Mouse (Mus musculus): ENCODE data around the gene Sag. TPM values are rescaled to one million over a fixed set of nuclear protein-coding genes. Genes with fewer than 3 reads are reported as not detected.

The Sag gene
- polyA plus RNA-seq, 1 experiment from 2014 or later, result 0.82 TPM

DNA sequence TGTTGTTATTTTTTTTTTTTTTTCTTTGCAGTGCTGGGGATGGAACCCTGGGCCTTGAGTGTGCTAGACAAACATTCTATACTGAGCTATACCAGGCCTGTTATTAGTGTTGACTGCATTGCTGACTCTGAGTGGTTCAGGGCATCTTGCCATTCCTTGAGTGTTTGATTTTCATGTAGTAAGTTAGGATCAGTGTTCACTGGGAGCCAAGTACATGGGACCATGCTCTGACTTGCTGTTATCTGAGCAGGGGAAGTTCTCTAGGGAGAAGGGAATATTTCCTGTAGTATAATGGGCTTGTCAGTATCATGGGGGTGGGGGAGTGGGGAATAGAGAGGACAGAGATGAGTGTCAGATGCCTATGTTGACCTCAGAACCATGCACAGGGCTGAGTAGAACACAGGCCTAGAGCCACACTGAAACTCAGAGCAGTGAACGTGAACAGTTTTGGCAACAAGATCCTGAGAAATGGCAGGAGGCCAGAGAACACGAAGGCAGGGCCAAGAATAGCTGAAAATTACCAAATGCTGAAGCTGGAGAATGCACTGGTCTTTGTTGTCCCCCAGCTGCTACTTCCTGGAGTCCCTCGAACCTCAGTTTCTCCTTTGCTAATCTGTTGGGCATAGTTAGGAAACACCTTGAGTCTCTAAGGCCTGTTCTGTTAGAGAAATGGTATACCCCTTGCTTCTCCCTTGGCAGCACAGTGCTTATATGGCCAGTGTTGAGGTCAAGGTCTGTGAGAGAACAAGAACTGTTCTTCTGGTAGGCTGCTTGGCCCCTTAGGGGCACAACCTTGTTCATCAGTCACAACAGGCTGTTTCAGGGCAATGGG is 76.2 kb downstream of the Sag start:
- Histone ChIP-seq H3K9ac (no peak overlapping the region), H3K36me3 (peaks cover 27% of the 10 kb centered on the region), H3K27me3 (replicated peaks) (no peaks in the 10 kb centered on the region), H3K4me1 (peaks cover 73% of the 10 kb centered on the region), H3K4me3 (no peak overlapping the region), H3K27ac (replicated peaks) (peak overlapping the region; percentile 96), H3K4me2 (peak overlapping the region; percentile 22), H3K9me3 (no peaks in the 10 kb centered on the region)
- ATAC-seq (ENCODE audit: extremely low read depth, insufficient number of reproducible peaks, low FRiP score, low TSS enrichment), result peak; percentile 63
- 11% methylated on average over 3 of the region's 3 CpGs for whole genome bisulfite sequencing

GRCm38 (mm10) chr1:87880326-87880627 is 76.8 kb downstream of the Sag start:
- no peaks in the 10 kb centered on the region for H3K9me3 ChIP-seq
- peak overlapping the region; percentile 22 for H3K4me2 ChIP-seq
- no peak overlapping the region for H3K9ac ChIP-seq
- no peak for ATAC-seq (ENCODE audit: extremely low read depth, insufficient number of reproducible peaks, low FRiP score, low TSS enrichment)
- WGBS, result 81% methylated on average over 6 of the region's 6 CpGs
- H3K27ac ChIP-seq (replicated peaks), result peak overlapping the region; percentile 96
- H3K27me3 ChIP-seq (replicated peaks), result no peaks in the 10 kb centered on the region
- peaks cover 31% of the 10 kb centered on the region for H3K36me3 ChIP-seq
- H3K4me1 ChIP-seq, result peaks cover 67% of the 10 kb centered on the region
- no peak overlapping the region for H3K4me3 ChIP-seq

GRCm38 (mm10) chr1:87880856-87881255 is 77.4 kb downstream of the Sag start:
- 0 out of 2 replicates have a peak, but pooled peaks have one; percentile 41 for ATAC-seq (ENCODE audit: extremely low read depth, insufficient number of reproducible peaks, low FRiP score, low TSS enrichment)
- Histone ChIP-seq H3K9ac (no peak overlapping the region), H3K9me3 (no peaks in the 10 kb centered on the region), H3K27ac (replicated peaks) (peak overlapping the region; percentile 96), H3K27me3 (replicated peaks) (no peaks in the 10 kb centered on the region), H3K4me3 (no peak overlapping the region), H3K36me3 (peaks cover 35% of the 10 kb centered on the region), H3K4me1 (peaks cover 64% of the 10 kb centered on the region), H3K4me2 (peak overlapping the region; percentile 20)
- 11% methylated on average over 2 of the region's 2 CpGs for WGBS

GRCm38 (mm10) chr1:87881726-87882125 is 78.2 kb downstream of the Sag start:
- Histone ChIP-seq H3K27me3 (replicated peaks) (no peaks in the 10 kb centered on the region), H3K36me3 (peaks cover 41% of the 10 kb centered on the region), H3K9ac (no peak overlapping the region), H3K4me1 (peaks cover 56% of the 10 kb centered on the region), H3K4me2 (peak overlapping the region; percentile 20; the same call in 1 of the 2 replicates), H3K27ac (replicated peaks) (peak overlapping the region; percentile 96), H3K9me3 (0 out of 2 replicates have a peak, but pooled peaks cover 3% of the 10 kb centered on the region), H3K4me3 (no peak overlapping the region)
- WGBS, result 46% methylated on average over 4 of the region's 4 CpGs
- ATAC-seq (ENCODE audit: extremely low read depth, insufficient number of reproducible peaks, low FRiP score, low TSS enrichment), result no peak

DNA sequence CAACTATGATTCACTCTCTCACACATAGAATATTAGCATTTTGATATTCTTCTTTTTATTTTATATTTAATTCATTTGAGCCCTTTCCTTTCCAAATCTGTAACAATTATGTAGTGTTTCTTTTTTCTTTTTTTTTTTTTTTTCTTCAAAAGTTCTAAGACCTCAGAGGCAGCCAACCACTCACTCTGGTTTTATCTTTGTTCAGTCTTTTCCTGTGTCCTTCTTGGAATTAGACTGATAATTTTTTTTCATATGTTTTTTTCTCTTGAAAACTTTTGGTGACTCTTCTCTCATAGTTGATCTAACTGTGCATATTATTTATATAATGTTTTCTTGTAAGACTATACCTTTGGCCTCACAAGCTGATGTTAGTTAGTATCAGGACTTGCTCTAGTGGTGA is 79.1 kb downstream of the Sag start:
- no peaks in the 10 kb centered on the region for H3K27me3 ChIP-seq (replicated peaks)
- no peak overlapping the region for H3K4me3 ChIP-seq
- 0 out of 2 replicates have a peak, but pooled peaks cover 3% of the 10 kb centered on the region for H3K9me3 ChIP-seq
- no peak for ATAC-seq (ENCODE audit: extremely low read depth, insufficient number of reproducible peaks, low FRiP score, low TSS enrichment)
- peaks cover 48% of the 10 kb centered on the region for H3K4me1 ChIP-seq
- H3K4me2 ChIP-seq, result no peak overlapping the region
- H3K9ac ChIP-seq, result no peak overlapping the region
- H3K36me3 ChIP-seq, result peaks cover 41% of the 10 kb centered on the region
- no peak overlapping the region for H3K27ac ChIP-seq (replicated peaks)

DNA sequence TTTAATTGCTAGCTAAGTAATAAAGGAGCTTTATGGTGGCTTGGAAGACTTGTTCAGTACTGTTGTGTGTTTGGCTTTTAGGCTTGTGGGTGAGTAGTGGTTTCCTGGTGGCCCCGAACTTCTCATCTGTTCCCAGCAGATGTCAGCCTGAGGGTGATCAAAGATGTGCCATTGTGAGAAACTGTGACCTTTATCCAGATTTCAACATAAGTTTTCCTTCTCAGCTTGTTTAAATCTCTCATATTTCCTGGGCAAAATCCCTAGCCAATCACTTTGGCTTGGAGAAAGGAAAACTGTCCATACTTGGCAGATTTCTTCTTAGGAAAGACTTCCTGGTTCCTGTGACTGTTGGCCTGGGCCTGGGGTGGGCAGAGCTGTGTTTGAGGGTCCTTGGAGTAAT is 87.5 kb downstream of the Sag start:
- ATAC-seq (ENCODE audit: extremely low read depth, insufficient number of reproducible peaks, low FRiP score, low TSS enrichment), result no peak
- H3K4me3 ChIP-seq, result no peak overlapping the region
- no peak overlapping the region for H3K4me2 ChIP-seq
- peaks cover 6% of the 10 kb centered on the region for H3K36me3 ChIP-seq
- H3K27me3 ChIP-seq (replicated peaks), result no peaks in the 10 kb centered on the region
- peaks cover 23% of the 10 kb centered on the region for H3K4me1 ChIP-seq
- H3K9me3 ChIP-seq, result 0 out of 2 replicates have a peak, but pooled peaks cover 3% of the 10 kb centered on the region
- 70% methylated on average over 1 of the region's 1 CpGs for WGBS
- no peak overlapping the region for H3K9ac ChIP-seq
- H3K27ac ChIP-seq (replicated peaks), result 0 out of 2 replicates have a peak overlapping the region, but pooled peaks have one; percentile 20

DNA sequence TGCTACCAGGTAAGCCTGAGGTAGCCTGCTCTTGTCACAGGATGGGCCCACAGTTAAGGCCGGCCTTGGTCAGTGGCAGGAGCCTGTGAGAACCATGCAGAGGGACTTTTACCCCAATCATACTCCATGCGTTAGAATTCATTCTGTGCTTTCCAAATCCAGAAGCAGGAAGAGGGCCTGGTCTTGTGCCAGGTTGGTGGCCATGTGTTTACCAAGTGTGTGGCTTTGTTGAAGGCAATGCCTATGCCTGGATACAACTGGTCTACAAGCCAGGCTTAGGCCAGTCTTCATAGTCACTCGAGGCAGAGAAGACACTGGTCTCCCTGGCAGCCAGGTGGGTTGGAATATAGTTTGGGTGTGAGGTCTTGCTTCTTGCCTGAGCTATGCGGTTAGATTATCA is 88.2 kb downstream of the Sag start:
- H3K36me3 ChIP-seq, result no peaks in the 10 kb centered on the region
- peaks cover 23% of the 10 kb centered on the region for H3K4me1 ChIP-seq
- no peaks in the 10 kb centered on the region for H3K27me3 ChIP-seq (replicated peaks)
- no peaks in the 10 kb centered on the region for H3K9me3 ChIP-seq
- H3K9ac ChIP-seq, result no peak overlapping the region
- no peak for ATAC-seq (ENCODE audit: extremely low read depth, insufficient number of reproducible peaks, low FRiP score, low TSS enrichment)
- no peak overlapping the region for H3K4me2 ChIP-seq
- 80% methylated on average over 4 of the region's 4 CpGs for WGBS
- no peak overlapping the region for H3K4me3 ChIP-seq
- 0 out of 2 replicates have a peak overlapping the region, but pooled peaks have one; percentile 20 for H3K27ac ChIP-seq (replicated peaks)

GRCm38 (mm10) chr1:87892499-87892898 is 89.0 kb downstream of the Sag start:
- Histone ChIP-seq H3K4me3 (no peak overlapping the region), H3K27me3 (replicated peaks) (no peaks in the 10 kb centered on the region), H3K9ac (no peak overlapping the region), H3K36me3 (no peaks in the 10 kb centered on the region), H3K9me3 (no peaks in the 10 kb centered on the region), H3K27ac (replicated peaks) (no peak overlapping the region), H3K4me2 (no peak overlapping the region), H3K4me1 (peaks cover 23% of the 10 kb centered on the region)
- 80% methylated on average over 2 of the region's 2 CpGs for WGBS
- no peak for ATAC-seq (ENCODE audit: extremely low read depth, insufficient number of reproducible peaks, low FRiP score, low TSS enrichment)

DNA sequence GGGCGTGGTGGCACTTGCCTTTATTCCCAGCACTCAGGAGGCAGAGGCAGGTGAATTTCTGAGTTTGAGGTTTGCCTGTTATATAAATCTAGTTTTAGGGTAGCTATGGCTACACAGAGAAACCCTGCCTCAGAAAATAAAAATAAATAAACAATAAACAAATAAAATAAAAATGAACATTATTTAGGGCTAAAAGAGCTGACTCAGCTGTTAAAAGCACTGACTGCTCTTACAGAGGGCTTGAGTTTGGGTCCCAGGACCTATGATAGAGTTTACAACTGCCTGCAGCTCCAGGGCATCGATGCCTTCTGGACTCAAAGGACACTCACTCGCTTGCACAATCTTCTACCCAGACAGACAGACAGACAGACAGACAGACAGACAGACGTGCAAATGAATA is 89.9 kb downstream of the Sag start:
- Histone ChIP-seq H3K9ac (no peak overlapping the region), H3K4me1 (peaks cover 23% of the 10 kb centered on the region), H3K27ac (replicated peaks) (no peak overlapping the region), H3K4me2 (no peak overlapping the region), H3K36me3 (no peaks in the 10 kb centered on the region), H3K4me3 (no peak overlapping the region), H3K9me3 (no peaks in the 10 kb centered on the region), H3K27me3 (replicated peaks) (no peaks in the 10 kb centered on the region)
- no peak for ATAC-seq (ENCODE audit: extremely low read depth, insufficient number of reproducible peaks, low FRiP score, low TSS enrichment)
- 90% methylated on average over 4 of the region's 4 CpGs for WGBS

Other genes with a start within 250 kb of the Sag start
- gene Ngef, start 229.8 kb upstream of the Sag start, polyA plus RNA-seq (2015; fragmentation: Nextera tagmentation; extraction: Ambion mirVana), result 0.31 and 0.41 TPM in 2 replicates
- 6.0 and 6.2 TPM in 2 replicates for gene Inpp5d, start 183.4 kb upstream of the Sag start, polyA plus RNA-seq (2015; fragmentation: Nextera tagmentation; extraction: Ambion mirVana)
- gene Atg16l1, start 47.8 kb upstream of the Sag start, polyA plus RNA-seq (2015; fragmentation: Nextera tagmentation; extraction: Ambion mirVana), result 21.8 and 23.5 TPM in 2 replicates
- 20.0 and 20.4 TPM in 2 replicates for gene Dgkd, start 49.6 kb downstream of the Sag start, polyA plus RNA-seq (2015; fragmentation: Nextera tagmentation; extraction: Ambion mirVana)
- 28.6 and 28.9 TPM in 2 replicates for gene Usp40, start 204.9 kb downstream of the Sag start, polyA plus RNA-seq (2015; fragmentation: Nextera tagmentation; extraction: Ambion mirVana)

Measured in heart, embryonic 13.5 days (tissue).